Mouse (Mus musculus): ENCODE data around the gene Gsto2.

Gene Gsto2

DNA sequence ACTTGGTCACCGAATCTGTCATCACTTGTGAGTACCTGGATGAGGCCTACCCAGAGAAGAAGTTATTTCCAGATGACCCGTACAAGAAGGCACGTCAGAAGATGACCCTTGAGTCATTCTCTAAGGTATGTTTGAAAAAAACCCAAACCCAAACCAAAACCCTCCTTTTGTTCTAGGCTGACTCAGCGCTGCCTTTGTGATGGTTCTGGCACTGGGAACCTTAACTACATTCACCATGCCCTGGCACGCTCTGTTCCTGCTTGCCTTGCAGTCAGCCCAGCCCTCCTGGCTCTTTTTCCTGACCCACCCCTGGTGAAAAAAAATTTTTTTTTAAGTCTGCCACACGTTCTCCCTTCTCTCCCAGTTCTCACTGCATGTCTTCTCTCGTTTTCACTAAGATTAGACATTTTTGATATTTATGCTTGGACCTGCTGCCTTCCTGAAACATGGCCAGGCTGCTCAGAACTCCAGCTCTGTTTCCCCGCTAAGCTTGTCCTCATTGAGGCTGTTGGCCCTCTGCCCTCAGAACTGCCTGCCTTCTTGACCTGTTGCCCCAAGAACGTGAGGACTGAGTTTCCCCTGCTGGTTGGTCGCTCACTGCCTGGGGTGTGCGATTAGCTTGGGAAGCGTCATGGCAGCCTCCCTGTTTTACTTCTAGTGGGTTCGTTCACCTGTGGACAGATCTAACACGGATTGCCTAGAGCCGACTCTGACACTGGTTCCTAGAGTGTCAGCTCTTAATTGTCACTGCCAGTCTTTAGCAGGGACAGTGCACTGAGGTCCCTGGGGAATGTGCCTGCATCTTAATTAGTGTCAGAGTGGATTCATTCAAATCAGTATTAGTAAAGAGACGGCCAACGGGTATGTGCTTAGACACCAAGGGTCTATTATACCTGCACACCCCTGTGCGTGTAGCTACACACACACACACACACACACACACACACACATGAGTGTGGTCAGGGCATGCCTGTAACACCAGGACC lies 7.1 kb upstream of the Gsto2 start:
- no peak for DNase-seq (ENCODE audit: low read depth, low spot score)

DNA sequence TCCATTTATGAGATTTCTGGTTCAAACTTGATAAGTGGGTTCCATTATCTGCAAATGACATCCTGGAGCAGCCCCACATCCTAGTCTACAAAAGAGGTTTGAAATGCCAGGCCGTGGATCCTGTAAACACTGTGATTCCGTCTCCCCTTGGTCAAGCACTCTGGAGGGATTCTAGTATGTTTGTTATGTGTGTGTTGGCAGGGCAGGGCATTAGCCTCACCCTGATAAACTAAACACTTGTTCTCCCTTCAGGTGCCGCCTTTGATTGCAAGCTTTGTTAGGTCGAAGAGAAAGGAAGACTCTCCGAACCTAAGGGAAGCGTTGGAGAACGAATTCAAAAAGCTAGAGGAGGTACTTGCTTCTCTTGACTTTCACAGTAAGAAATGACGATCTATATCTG lies 6.2 kb upstream of the Gsto2 start:
- no peak for DNase-seq (ENCODE audit: low read depth, low spot score)

DNA sequence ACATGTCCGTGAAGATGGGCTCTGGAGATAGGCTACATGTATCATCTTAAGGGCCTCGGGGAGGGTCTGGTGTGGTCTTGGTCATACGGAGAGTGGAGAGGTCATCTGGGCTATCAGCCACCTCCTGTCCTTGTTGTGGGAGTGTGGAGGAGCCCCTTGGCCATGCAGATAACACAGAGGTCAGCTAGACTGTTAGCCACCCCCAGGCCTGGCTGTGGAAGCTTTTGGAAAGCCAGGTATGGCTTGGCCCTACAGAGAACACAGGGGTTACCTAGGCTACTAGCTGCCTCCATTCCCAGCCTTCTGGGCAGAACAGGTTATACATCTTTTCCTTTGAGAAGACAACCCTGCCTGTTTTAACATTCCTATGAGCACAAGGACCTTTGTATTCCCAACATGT lies 2.8 kb upstream of the Gsto2 start:
- DNase-seq (ENCODE audit: low read depth, low spot score), result no peak

DNA sequence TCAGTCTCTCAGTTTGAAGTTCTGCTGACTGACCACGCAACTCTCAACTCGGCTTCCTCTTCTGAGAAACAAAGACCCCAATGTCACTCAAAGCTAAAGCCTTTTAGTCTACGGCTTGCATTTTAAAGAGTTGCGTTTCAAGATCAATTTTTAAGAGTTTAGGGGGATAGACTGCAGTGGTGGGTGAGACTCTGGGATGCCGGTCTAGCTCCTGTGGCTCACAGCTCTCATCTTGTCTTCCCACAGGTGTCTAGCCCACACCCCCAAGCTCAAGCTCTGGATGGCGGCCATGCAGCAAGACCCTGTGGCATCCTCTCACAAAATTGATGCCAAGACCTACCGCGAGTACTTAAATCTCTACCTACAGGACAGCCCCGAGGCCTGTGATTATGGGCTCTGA lies 1.3 kb upstream of the Gsto2 start:
- DNase-seq (ENCODE audit: low read depth, low spot score), result no peak

DNA sequence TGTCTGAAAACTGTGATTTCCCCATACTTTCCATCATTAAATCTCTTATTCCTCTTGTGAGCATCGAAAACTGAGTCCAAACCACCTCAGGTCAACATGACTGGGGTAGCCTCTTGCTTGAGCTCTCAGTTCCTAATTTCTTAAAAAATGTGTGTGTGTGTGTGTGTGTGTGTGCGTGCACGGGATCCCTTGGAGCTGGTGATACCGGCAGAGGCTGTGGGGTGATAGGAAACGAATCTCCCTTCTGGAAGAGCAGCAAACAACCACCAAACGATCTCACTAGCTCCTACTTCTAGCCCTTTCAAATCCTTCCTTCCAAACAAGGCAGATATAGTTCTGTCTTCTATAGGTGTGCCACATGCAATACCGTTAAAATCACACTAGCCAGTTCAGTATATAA lies 613 bp upstream of the Gsto2 start:
- no peak for DNase-seq (ENCODE audit: low read depth, low spot score)

DNA sequence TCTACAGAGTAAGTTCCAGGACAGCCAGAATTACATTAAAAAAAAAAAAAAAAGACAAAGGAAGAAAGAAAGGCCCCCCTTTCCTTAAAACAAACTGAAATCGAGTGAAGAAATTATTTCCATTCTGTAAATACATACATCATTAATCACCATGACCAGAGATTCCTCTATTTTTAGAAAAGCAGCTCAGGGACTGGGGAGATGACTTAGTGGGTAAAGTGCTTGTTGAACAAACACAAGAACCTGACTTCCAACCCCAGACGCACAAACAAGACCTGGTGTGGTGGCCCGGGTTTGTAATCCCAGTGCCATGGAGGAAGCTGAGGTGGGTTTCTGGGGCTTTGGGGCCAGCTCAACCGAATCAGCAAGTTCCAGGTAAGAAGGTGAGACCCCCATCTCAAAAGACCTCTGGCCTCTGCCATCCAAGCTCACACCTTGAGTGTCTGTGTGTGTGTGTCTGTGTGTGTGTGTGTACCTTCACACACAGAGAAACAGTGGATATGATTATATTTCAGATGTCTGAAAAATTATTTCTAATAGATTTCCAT lies 2.4 kb downstream of the Gsto2 start:
- DNase-seq (ENCODE audit: low read depth, low spot score), result no peak

DNA sequence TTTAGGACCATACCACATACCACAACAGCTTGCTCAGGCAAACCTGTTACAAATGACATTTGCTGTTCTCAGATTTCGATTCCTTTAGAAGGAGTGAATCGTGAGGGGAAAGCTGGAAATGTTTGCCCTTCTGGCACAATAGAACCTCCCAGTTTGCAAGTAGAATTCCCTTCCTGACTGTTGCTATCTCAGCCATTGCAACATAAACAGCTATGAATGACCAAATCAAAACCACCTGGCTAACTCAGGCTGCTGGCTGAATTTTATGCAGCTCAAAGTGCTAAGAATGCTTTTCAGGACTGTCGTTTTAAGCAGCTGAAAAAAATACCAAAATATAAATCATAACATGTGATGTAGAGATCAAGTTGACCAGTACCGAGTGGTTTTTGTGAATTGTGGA lies 3.6 kb downstream of the Gsto2 start:
- DNase-seq (ENCODE audit: low read depth, low spot score), result no peak

DNA sequence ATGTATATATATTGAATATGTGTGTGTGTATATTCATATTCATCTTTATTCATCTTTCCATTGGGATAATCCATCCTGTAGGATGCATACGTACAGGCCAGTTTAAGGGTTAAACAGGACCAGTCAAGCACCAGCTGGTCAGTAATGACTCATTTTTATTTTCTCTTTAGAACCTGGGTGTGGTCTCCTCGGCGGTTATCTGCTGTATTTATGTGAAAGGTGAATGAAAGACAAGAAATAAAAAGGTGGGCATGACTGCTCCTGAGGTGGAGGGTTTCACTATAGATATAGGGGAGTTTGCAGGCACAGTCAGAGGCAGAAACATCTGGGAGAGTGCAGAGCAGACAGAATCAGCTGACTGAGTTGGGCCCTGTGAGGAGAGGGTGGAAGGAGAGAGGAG lies 4.2 kb downstream of the Gsto2 start:
- DNase-seq (ENCODE audit: low read depth, low spot score), result no peak

DNA sequence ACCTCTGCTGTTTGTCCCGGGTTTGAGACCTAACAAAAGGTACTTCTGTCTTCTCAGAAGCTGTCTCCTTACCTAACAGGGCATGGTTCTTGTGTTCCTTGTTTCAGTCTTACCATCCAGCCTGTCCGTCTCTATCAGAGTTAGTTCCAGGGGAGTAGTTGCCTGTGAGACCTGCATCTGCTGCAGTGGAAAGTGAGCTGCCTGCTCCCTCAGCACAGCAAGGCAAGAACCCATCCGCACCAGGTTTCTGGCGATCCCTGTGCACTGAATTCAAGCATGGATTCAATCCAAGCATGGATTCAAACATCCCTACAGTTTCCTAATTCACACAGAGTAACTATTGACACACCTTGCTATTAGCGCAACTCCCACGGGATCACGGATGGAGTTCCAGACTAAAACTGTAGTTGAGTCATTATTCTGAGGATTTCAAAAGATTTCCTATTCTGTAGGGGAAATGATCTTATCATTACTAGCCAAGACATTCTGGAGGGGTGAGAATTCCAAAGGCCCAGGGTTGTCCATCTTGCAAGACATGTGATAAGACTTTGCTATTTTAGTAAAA lies 4.8 kb downstream of the Gsto2 start:
- DNase-seq (ENCODE audit: low read depth, low spot score), result no peak

DNA sequence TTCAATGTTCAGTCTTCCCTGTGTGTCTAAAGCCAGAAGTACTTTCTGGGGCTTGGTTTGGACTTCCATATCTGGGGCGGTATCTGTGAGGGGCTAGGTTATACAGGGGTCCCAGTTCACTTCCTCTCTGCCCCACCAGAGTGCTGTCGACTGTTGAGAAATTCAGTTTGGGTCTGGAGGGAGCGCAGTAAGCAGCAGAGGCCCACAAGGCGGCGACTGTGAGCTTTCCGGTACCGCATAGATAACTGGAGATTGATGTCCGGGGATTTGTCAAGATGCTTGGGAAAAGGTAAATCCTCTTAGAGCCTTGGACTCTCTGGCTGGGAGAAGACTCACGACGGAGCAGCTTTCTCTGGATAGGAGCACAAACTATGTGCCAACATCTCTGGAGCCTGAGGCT lies 6.2 kb downstream of the Gsto2 start:
- peak; percentile 60 for DNase-seq (ENCODE audit: low read depth, low spot score)

DNA sequence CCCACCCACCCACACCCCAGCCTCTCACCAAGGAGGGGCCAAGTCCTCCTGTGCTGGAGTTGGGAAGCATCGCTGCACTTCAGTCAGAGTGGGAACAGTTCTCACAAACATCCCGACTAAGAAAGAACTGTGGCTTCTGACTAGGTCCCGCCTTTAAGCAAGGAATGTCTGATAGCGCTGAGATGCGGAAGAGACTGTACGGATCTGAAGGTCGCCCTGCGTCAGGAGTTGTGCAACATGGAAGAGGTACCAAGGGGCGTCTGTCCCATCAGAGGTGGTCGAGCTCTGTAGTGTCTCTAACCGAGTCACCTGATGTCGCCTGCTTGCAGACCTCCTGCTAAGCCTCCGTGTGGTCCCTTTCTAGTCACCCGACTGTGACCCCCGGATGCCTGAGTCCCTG lies 10.9 kb downstream of the Gsto2 start:
- no peak for DNase-seq (ENCODE audit: low read depth, low spot score)

DNA sequence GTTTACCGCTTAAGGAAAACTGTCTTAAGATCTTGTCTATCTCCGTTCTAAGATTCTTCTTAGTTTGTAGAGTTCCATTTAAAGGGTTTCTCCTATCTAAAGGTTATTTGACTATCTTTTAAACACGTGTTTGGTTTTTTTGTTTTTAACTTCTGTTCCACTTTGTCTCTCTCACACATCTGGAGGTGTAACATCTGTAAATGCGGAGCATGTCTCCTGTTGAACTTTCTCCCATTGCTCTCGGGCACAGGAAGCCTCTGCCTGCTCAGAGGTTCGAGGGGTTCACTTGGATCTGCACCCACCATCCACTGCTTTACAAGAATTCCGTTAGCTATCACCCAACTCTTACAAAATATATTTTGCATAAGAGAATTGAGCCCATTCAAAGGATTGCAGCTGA lies 16.2 kb downstream of the Gsto2 start:
- no peak for DNase-seq (ENCODE audit: low read depth, low spot score)

DNA sequence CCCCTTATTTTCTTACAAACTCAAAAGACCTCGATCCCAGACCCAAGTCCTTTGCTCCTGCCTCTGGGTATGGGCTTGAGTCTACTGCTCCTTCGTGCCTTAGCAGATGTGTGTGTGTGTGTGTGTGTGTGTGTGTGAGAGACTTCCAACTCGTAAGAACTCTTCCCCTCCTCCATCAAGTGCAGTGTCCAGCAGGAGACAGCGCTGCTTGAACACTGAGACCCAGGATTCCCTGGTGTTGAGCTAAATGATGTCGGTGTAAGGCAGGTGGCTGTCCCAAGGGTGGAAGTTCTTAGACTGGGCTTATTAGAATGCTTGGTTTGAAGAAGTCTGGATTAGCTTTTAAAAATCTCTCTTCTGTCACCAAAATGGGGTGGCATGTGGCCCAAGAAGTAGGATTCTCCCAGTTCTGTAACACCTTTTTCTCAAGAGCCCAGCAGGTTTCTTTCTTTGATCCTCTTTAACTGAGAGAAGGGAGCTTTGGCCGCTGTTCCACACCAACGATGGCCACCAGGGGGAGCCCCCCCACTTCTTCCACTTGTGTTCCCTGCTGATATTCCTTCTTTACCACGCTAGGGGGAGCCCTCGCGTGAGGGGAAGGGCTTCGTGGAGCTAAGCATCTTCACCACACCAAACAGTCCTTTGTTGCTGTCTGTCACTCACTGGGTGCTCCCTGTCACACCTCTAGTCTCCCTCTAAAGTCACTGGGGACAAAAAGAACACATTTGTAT lies 17.0 kb downstream of the Gsto2 start:
- DNase-seq (ENCODE audit: low read depth, low spot score), result peak; percentile 90

DNA sequence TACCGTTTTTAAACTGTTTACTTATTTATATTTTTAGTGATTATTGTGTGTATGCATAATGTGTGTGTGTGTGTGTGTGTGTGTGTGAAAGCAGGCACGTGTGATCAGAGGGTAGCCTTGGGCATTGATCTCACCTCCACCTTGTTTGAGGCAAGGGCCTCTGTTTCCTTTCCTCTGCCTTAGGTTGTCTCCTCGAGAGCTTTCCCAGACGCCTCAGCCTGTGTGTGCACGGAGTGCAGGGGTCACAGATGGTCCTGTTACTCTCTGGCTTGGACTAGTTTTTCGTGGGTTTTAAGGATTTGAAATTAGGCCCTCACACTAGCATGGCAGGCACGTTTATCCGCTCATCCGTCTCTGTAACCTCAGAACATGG lies 17.5 kb downstream of the Gsto2 start:
- no peak for DNase-seq (ENCODE audit: low read depth, low spot score)

DNA sequence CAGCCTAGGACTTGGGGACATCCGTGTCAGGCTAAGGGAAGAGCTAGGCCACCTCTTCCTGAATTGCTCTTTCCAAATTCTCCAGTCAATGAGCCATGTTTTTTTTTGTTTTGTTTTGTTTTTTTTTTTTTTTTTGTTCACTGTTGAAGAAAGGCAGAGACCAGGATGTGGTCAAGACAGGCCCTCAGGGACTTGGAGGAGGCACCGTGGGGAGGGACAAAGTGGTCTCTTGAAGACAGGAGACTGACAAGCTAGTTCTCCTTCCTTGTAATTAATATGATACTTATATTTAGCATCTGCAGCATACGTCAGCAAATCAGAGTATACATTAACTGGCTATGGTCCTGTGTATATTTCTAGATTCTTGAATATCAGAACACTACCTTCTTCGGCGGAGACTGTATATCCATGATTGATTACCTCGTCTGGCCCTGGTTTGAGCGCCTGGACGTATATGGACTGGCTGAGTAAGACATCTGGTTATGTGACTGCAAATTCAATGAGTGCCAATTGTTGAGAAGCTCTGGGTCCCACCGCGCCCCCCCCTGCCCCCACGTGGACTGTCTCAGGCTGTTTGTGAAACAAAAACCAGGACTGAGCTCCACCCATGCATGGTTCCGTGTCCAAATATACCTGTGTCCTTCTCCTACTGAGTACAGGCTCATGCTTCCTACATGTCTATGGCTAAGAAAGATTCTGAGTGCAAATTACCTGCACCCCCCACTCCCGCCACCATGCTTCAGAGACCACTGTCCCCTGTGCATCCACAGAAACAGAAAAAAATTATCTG lies 19.2 kb downstream of the Gsto2 start:
- DNase-seq (ENCODE audit: low read depth, low spot score), result no peak

DNA sequence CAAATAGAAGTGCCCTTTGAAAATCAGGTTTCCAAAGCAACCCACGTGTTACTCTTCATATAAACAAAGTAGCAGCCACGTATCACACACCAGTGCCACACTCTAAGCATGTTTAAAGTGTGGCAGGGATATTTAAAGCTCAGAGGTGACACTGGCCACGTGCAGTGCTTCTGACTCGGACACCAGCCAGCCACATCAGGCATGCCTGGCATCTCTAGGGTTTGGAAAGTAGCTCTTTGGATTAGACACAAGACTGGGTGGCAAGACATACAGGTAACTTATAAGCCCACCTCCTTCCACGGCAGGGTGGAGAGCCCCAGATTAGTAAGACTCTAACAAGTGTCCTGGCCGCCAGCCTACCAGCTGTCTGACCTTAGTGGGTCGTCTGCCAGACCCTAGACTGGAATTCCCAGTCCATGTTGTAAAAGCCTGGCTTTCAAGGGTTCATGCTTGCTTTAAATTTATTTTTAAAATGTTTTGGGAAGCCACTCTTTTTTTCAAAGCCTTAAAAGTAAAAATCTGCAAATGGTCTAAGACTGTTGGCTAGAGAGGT lies 19.9 kb downstream of the Gsto2 start:
- no peak for DNase-seq (ENCODE audit: low read depth, low spot score)

DNA sequence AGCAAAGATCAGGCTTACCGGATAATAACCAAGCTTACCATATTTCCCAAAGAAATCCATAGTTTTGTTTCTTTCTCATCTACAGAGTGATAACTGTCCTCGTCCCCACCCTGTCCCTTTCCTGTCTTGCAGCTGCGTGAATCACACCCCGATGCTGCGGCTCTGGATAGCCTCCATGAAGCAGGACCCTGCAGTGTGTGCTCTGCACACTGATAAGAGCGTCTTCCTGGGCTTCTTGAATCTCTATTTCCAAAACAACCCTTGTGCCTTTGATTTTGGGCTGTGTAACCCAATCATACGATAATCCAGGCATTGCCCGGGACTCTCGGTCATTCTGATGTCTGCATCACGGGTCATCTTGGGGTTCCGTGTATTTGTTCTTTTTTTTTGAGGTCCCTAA lies 20.6 kb downstream of the Gsto2 start:
- DNase-seq (ENCODE audit: low read depth, low spot score), result no peak

DNA sequence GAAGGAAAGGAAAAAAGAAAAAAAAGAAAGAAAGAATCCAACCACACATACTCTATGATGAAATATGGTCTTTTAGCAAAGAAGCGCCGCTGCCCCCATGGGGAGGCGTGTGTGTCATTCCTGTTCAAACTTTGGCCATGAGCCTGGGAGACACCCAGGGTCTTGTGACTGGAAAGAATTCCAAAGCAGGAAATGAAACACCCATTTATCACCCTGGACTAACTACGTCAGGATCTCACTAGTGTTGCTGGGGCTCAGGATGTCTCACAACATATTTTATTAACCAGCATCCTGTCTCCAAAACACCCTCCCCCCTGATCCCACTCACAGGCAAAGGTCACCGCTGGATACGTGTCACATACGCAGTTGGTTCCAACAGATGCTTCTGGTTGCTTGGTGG lies 21.3 kb downstream of the Gsto2 start:
- no peak for DNase-seq (ENCODE audit: low read depth, low spot score)

DNA sequence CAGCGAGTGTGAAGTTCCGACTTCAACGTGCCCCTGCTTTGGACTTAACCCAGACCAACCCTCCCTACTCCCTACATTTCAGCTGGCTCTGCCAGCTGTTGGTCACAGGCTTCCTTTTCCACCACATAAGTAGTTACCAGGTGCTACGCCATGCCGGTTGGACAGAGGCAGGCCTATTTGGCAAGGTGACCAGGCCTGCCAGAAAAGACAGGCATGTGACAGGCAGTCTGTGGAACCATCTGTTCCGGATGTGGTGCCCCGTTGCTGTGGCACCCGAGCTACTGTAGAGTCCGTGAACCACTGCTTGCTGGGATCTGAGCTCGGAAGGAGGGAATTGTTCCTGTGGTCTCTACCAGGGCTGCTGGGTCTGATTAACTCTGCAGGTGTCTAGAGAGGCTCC lies 22.1 kb downstream of the Gsto2 start:
- DNase-seq (ENCODE audit: low read depth, low spot score), result no peak

DNA sequence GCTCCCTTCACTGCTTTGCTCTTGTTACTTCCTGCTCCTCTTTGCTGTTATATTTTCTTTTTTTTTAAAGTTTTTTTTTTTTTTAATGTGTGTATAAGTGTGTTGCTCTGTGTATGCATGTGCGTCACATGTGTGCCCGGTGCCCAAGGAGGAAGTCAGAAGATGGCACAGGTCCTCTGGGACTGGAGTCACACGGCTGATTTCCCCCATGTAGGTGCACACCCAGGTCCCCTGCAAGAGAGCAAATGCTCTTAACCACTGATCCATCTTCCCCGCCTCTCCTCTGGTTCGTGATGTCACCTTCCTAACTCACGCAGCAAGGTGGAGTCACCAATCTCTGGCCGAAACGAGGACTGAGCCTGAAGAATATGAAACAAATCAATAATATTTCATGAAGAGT lies 22.7 kb downstream of the Gsto2 start:
- DNase-seq (ENCODE audit: low read depth, low spot score), result no peak

DNA sequence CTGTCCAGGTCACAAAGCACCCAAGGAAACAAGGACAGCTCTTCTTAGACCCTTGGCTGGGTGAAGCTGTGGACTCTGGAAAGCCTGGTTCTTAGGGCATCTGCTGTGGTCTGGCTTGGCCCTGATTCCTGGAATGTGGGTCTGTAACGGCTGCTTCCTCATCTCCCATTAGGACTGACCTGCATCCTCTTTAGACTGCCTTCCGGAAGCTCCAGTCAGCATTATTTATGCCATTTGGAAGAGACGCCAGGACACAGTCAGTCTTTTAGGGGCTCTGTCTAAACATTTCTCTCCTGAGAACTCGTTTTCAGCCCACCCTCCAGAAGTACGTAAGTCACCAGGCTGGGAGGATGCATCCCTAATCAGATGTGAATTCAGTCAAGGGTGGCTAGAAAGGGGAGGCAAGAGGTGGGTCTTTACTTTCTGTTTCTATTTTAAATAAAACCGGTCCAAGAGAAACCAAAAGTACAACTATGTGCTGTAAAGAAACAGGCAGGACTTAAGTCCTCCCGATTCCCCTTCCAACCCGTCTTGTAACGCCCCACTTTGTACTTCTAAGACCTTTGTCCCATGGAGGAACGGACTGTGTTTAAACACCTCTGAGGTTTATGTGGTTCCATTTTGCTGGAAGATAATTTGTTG lies 25.3 kb downstream of the Gsto2 start:
- DNase-seq (ENCODE audit: low read depth, low spot score), result no peak

Measured in retina, postnatal 7 days (tissue).